Mouse (Mus musculus) right cerebral cortex, postnatal 10 days (tissue): ENCODE measurements around the gene Ttc25.

Experiments used
- DNase-seq, 2 experiments: peaks; one replicate each; pipeline ENCODE4 v3.0.0; 2021; ENCODE audit warnings: low spot score in 2 of 2

The Ttc25 gene

DNA sequence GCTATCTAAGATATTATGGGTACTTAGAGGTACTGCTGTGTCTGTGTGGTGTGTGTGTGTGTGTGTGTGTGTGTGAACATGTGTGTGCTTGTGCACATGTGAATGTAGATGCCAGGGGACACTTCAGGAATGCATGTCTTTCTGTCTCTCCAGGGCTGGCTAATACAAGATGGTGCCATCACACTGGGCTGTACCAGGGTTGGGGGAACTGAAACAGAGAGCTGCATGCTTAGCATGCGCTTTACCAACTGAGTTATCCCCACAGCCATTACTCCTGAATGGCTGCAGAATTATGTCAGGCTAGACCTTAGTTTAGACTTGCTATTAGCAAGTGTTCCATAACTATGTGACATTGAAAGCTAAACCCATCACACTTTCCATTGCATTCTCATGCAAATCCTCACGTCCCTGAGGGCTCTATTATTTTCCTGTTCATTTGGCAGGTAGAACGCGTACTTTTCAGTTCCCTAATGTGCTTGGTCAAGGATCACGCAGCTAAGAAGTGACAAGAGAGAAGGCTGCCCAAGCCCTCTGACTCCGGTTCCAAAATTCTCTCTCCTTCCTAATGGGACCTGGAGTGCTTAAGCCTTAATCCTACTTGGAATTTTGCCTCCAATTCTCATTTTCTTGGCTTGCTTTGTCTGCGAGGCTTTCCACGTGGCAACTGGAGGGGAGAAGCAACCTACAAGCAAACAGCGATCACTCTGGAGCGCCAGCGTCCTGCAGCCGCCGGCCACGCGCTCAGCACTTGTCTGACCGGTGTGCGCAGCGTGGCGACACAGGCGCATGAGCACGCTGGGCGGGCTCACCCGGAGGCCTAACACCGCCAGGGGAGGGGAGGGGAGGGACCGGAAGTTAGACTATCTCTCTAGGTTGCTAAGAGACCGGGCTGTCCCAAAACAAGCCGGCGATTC is at the start of gene Ttc25:
TSS of gene Ttc25 (plus strand) at position 776 of the 914 bp plus-strand sequence.
- DNase-seq: peak; percentile 86 to 91

DNA sequence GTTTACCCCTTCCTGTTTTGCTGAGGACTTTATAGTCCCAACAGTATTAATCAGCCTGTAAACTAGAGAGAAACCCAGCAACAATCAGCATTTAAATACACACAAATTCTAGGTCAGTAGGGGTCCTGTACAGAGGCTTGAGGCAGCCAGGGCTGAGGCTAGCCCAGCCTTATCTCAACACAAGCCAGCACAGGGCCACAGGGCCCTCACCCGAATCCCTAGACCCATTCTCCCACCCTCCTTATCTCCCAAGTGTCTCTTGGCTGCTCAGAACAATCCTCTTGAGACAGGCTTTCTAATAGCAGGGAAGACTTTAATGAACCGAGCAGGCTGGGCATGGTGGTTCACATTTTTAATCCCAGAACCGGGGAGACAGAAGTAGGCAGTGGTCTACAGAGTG is 45.2 kb upstream of the Ttc25 start:
- no peak for DNase-seq

- no peak for DNase-seq
Measured at GRCm38 (mm10) chr11:100500651-100501050, 44.8 kb upstream of the Ttc25 start.

DNA sequence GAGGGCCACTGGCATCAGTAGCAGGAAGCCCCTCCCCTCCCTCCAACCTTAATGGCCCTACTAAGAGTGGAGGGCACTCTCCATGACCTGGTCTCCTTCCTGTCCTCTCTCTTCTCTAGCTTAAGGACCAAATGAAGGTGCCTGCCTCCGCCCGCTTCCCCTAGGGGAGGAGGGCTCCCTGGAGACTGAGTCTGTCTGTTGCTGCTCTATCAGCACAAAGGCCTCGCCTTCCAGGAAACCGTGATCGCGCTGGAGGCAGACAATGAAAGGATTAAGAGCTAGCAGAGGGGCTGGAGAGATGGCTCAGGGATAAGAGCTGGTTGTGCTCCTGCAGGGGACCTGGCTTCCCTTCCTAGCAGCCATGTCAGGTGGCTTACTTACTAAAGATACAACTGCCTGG is 44.1 kb upstream of the Ttc25 start:
- DNase-seq: no peak

DNA sequence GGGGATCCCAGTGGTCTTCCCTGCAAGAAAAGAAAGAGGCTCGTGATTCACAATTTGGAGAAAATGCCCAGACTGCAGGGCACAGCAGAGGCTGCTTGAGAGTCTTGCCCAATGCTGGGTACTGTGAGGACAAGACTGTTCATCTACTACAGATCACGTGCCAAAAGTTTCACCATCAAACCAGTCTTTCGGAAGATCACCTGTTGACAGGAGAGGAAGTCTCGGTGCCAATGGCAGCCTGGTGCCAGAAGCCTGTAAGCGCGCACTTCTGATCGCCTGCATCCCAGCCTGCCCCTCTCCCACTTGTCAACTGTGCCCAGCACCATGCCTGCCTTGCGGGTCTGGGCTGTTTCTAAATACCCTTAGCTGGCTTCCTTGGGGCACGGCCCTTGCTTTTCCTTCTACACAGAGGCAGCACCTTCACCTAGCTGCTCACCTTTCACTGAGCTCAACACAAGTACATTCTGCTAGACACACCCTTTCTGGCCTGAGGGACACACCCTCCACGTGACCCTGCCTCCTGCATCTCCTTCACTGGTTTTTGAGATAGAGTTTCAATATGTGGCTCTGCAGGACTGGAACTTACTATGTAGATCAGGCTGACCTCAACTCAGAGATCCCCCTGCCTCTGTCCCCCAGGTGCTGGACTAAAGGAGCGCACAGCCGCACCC is 40.3 kb upstream of the Ttc25 start:
- no peak for DNase-seq

DNA sequence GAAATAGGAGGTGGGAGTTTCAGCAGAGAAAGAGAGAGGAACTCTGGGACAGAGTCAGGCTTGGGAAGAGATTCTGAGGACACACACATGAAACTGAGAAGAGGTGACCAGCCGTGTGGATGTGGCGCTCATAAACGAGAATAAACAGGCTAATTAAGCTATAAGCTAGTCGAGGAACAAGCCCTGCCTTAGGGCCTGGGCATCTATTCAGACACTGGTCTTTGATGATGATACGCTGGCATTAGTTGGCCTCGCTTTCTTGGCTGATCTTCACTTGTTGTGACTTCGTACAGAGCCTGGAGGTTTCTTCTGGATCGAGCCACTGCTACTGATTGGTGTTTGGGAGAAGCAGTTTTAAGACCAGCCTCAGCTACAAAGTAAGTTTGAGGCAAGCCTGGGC is 39.4 kb upstream of the Ttc25 start:
- DNase-seq: no peak

DNA sequence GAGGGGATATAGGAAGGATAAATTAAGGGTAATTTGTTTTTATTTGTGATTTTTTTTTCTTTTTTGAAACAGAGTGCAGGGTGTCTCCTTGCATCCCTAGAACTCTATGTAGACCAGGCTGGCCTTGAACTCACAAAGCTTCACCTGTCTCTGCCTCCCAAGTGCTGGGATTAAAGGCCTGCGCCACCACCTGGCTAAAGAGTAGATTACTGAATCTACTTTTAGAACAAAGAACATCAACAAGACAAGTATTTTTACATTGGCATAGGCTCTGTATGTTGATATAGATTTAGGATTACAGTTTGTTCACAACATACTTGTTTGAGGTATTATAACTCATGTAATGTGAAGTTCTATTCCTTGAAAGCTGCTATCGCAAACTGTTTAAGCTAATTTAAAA is 34.9 kb upstream of the Ttc25 start:
- DNase-seq: no peak

DNA sequence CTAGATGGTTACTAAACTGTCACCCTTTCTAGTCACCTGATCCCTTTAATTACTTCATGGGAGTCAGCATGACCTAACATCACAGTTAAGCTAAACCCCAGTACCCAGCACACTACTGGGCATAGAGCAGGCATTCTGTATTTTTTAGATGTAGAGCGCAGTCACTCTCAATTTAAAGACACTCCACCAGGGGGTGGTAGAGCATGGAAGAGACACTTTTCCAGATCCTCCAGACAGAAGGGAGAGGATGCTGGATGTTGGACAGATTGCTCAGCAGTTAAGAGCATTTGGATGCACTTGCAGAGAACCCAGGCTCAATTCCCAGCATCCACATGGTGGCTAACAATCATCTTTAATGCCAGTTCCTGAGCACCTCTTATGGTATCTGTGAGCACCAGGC is 33.0 kb upstream of the Ttc25 start:
- peak in 1 of 2 experiments; percentile 61 for DNase-seq

- DNase-seq: no peak
Measured at GRCm38 (mm10) chr11:100513716-100514115, 31.7 kb upstream of the Ttc25 start.

GRCm38 (mm10) chr11:100515061-100515460 is 30.3 kb upstream of the Ttc25 start:
- no peak for DNase-seq

- DNase-seq: no peak
Measured at GRCm38 (mm10) chr11:100515789-100516188, 29.6 kb upstream of the Ttc25 start.

DNA sequence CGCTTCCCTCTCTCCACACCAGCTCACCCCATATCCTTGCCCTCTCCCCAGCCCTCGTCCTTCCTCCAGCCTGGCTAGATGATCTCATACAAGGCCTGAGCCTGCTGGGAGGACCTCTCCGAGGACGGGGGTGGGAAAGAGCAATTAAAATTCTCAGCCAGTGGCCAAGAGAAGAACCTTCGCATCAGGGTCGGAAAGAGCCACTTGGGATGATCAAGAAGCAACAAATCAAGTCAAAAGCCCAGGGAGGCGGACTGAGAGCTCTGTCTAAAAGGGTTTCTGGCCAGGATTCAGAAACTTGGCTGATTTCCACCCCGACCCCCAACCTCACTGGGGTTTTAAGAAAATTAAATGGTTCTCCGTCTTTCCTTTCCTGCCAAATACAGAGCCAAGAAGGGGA is 29.1 kb upstream of the Ttc25 start:
- no peak for DNase-seq

DNA sequence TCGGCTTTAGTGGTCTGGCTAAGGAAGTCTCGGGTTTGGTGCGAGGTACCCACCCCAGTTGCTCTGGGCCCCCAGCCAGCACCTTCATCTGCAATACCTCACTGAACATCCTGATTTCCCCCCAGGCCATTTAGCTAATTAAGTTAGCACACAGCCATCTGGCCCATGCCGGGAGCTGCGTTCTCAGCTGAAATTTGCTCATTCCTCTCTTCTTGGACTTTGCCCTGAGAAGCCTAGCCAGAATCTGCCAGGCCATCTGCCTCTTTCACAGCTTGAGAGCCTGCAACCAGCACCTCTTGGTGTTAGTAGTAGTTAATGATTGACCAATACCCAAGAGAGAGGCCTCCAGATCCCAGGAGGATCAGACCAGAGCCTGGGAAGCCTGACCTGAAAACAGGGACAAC is 27.2 kb upstream of the Ttc25 start:
- DNase-seq: no peak

- no peak for DNase-seq
Measured at GRCm38 (mm10) chr11:100519188-100519587, 26.2 kb upstream of the Ttc25 start.

- no peak for DNase-seq
Measured at GRCm38 (mm10) chr11:100520838-100521237, 24.6 kb upstream of the Ttc25 start.

DNA sequence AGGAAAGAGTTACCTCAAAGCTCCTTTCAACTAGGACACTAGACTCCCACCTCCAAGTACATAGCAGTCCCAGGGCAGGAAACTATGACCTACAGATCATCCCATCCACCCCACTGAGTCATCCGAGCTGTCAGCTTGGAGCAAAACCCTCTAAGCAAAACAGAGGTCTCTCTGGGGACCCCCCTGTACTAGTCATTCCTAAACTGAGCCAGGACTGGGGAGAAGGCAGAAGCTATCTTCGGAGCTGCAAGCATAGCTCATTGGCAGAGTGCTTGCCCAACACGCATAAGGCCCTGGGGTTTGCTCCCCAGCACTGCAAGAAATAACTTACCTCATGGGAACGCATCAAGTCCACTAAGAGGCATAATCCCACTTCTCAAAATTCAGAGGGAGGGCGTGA is 21.0 kb upstream of the Ttc25 start:
- DNase-seq: no peak

GRCm38 (mm10) chr11:100524987-100525630 is 20.3 kb upstream of the Ttc25 start:
- no peak for DNase-seq

DNA sequence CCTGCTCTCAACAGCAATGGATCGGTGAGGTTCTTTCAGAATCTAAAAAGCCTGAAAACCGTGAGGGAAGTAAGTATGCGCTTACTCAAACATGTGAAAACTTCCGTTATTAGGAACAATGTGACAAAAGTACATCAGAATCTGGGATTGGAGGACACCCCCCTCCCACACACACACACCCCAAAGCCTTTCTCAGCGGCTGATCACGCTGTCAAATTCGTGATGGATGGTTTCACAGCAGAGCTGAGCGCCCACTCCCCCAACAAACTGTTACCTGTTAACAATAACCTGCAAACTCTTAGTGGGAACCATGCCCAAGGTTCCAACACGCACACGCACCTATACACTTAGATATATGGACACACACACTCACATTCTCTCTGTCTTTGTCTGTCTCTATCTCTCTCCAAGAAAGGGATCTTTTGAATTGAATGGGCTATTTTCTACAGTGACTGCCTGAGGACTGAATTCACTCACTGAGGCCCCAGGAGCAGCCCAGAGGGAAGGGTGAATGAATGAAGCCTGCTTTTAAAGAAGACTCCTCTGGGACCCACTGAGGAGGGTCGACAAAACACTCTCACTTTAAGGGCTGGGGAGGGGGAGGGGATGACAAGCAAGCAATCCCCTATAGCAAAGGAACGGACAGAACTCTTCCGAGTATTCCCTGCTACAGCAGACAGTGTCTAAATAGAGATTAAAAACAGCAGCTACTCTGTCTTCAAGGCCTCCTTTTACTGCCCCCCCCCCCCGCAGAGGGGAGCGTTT is 19.2 kb upstream of the Ttc25 start:
- no peak for DNase-seq

DNA sequence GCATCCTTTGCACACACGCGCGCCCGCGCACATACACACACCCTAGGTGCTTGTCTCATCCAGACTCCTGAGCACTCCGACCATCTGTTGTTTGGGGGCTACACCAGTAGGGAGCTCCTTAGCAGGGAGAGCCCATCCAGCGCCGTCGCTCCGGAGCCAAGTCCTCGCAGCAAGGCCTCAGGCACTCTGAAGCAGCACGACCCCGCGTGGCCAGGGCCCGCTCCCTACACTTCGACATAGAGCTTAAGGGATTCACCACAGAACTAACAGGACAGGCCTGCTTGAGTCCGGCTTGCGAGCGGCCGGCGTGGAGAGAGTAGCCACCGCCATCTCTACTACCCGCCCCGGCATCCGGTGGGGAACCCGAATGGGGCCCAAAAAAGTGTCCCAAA is 18.3 kb upstream of the Ttc25 start:
- DNase-seq: peak; percentile 75 to 84

GRCm38 (mm10) chr11:100527458-100528374 is 17.7 kb upstream of the Ttc25 start, which contains the start of gene Acly:
Gene Acly (minus strand): TSS chr11:100528000.
- peak; percentile 99 to 100 for DNase-seq
